Mouse (Mus musculus) erythroblast, adult 5-6 weeks (primary cell): ENCODE results near the gene Crocc. TPM values are rescaled to one million over a fixed set of nuclear protein-coding genes. Genes with fewer than 3 reads are reported as not detected.

ENCODE experiments used
- total RNA-seq, 2 experiments: library from RNA; stranded (forward) in 1 of 2; stranded (reverse) in 1 of 2; fragments of 150-400 nt in 1 of 2; fragments of 200-764, 138-1000 nt in 1 of 2; gene quantifications; 2 replicates each; pipeline versions ENCODE4 v1.2.3 to v1.2.4; 2015 to 2017; ENCODE audit warnings: low replicate concordance in 2 of 2

Crocc gene
- total RNA-seq, 2 experiments from 2014 or later, result 0.34 TPM; not detected in 1

Other genes starting within 250 kb of the Crocc start
- gene Padi3, start 249.9 kb downstream of the Crocc start, total RNA-seq (2015; ENCODE audit: low replicate concordance), result not detected in 2 replicates
- not detected in 2 replicates for gene Padi3, start 249.9 kb downstream of the Crocc start, total RNA-seq (2017; ENCODE audit: low replicate concordance)
- not detected in 2 replicates for gene Padi1, start 214.8 kb downstream of the Crocc start, total RNA-seq (2015; ENCODE audit: low replicate concordance)
- not detected in 2 replicates for gene Padi1, start 214.8 kb downstream of the Crocc start, total RNA-seq (2017; ENCODE audit: low replicate concordance)
- gene Padi2, start 154.2 kb downstream of the Crocc start, total RNA-seq (2015; ENCODE audit: low replicate concordance), result 5.4 and 7.1 TPM in 2 replicates
- 5.0 and 5.1 TPM in 2 replicates for gene Padi2, start 154.2 kb downstream of the Crocc start, total RNA-seq (2017; ENCODE audit: low replicate concordance)
- gene Sdhb, start 99.3 kb downstream of the Crocc start, total RNA-seq (2015; ENCODE audit: low replicate concordance), result 46.7 and 50.4 TPM in 2 replicates
- 20.5 and 34.4 TPM in 2 replicates for gene Sdhb, start 99.3 kb downstream of the Crocc start, total RNA-seq (2017; ENCODE audit: low replicate concordance)
- 6.7 and 10.0 TPM in 2 replicates for gene Atp13a2, start 73.7 kb downstream of the Crocc start, total RNA-seq (2015; ENCODE audit: low replicate concordance)
- gene Atp13a2, start 73.7 kb downstream of the Crocc start, total RNA-seq (2017; ENCODE audit: low replicate concordance), result 4.9 and 5.9 TPM in 2 replicates
- not detected in 2 replicates for gene Mfap2, start 50.1 kb downstream of the Crocc start, total RNA-seq (2015; ENCODE audit: low replicate concordance)
- not detected in 2 replicates for gene Mfap2, start 50.1 kb downstream of the Crocc start, total RNA-seq (2017; ENCODE audit: low replicate concordance)
- 41.0 and 58.6 TPM in 2 replicates for gene Necap2, start 17.8 kb upstream of the Crocc start, total RNA-seq (2015; ENCODE audit: low replicate concordance)
- gene Necap2, start 17.8 kb upstream of the Crocc start, total RNA-seq (2017; ENCODE audit: low replicate concordance), result 68.0 and 75.4 TPM in 2 replicates
- not detected in 2 replicates for gene Spata21, start 27.8 kb upstream of the Crocc start, total RNA-seq (2015; ENCODE audit: low replicate concordance)
- not detected in 2 replicates for gene Spata21, start 27.8 kb upstream of the Crocc start, total RNA-seq (2017; ENCODE audit: low replicate concordance)
- 12.1 and 19.0 TPM in 2 replicates for gene Szrd1, start 79.2 kb upstream of the Crocc start, total RNA-seq (2015; ENCODE audit: low replicate concordance)
- gene Szrd1, start 79.2 kb upstream of the Crocc start, total RNA-seq (2017; ENCODE audit: low replicate concordance), result 11.8 and 17.4 TPM in 2 replicates
- 43.2 and 49.3 TPM in 2 replicates for gene Fbxo42, start 87.4 kb upstream of the Crocc start, total RNA-seq (2015; ENCODE audit: low replicate concordance)
- gene Fbxo42, start 87.4 kb upstream of the Crocc start, total RNA-seq (2017; ENCODE audit: low replicate concordance), result 54.4 and 64.7 TPM in 2 replicates
- gene Rsg1, start 153.4 kb upstream of the Crocc start, total RNA-seq (2015; ENCODE audit: low replicate concordance), result not detected in 2 replicates
- gene Rsg1, start 153.4 kb upstream of the Crocc start, total RNA-seq (2017; ENCODE audit: low replicate concordance), result 0.42 TPM in 1 of 2 replicates, not detected in the other
- not detected in 2 replicates for gene Arhgef19, start 178.9 kb upstream of the Crocc start, total RNA-seq (2015; ENCODE audit: low replicate concordance)
- not detected in 2 replicates for gene Arhgef19, start 178.9 kb upstream of the Crocc start, total RNA-seq (2017; ENCODE audit: low replicate concordance)
- gene Epha2, start 240.7 kb upstream of the Crocc start, total RNA-seq (2015; ENCODE audit: low replicate concordance), result not detected in 2 replicates
- 0.14 TPM in 1 of 2 replicates, not detected in the other for gene Epha2, start 240.7 kb upstream of the Crocc start, total RNA-seq (2017; ENCODE audit: low replicate concordance)